Mouse (Mus musculus) MEL (cell line): ENCODE measurements around the gene Slc7a11. TPM values are rescaled to one million over a fixed set of nuclear protein-coding genes. Genes with fewer than 3 reads are reported as not detected.

ENCODE experiments used
- DNase-seq: peaks from one replicate; pipeline ENCODE4 v3.0.0; 2011; ENCODE audit warnings: low read depth, low spot score
- H3K27ac ChIP-seq: 2 replicates; pipeline ENCODE4 v1.5.1; 2012; ENCODE audit warnings: low read depth, mild to moderate bottlenecking, control low read depth, low read length, moderate library complexity; ENCODE audit not compliant: control insufficient read depth
- H3K27me3 ChIP-seq, 2 experiments: fragments of 150-350 bp in 1 of 2; sonication (generic) in 1 of 2; 2 replicates each; pipeline ENCODE4 v1.6.1; 2012; ENCODE audit warnings: low read length in 2 of 2, mild to moderate bottlenecking in 2 of 2, improper control_type of control experiment in 1 of 2, moderate library complexity in 1 of 2; ENCODE audit not compliant: insufficient read depth in 2 of 2, control insufficient read depth in 1 of 2
- H3K36me3 ChIP-seq, 2 experiments: 2 replicates each; pipeline ENCODE4 v1.6.1; 2012 to 2014; ENCODE audit warnings: low read length in 2 of 2, improper control_type of control experiment in 1 of 2, inconsistent platforms in 1 of 2, mild to moderate bottlenecking in 1 of 2; ENCODE audit not compliant: insufficient read depth in 2 of 2, control insufficient read depth in 1 of 2
- H3K4me1 ChIP-seq, 2 experiments: fragments of 150-350 bp in 1 of 2; sonication (generic) in 1 of 2; 2 replicates each; pipeline ENCODE4 v1.6.1; 2012; ENCODE audit warnings: low read length in 2 of 2, improper control_type of control experiment in 1 of 2, mild to moderate bottlenecking in 1 of 2; ENCODE audit not compliant: insufficient read depth in 2 of 2, control insufficient read depth in 1 of 2
- H3K4me3 ChIP-seq, 2 experiments: fragments of 150-350 bp in 1 of 2; sonication (generic) in 1 of 2; 2 replicates each; pipeline ENCODE4 v1.5.1; 2012; ENCODE audit warnings: low read depth in 2 of 2, low read length in 2 of 2, mild to moderate bottlenecking in 2 of 2, moderate library complexity in 2 of 2, control low read depth in 1 of 2, improper control_type of control experiment in 1 of 2; ENCODE audit not compliant: control insufficient read depth in 1 of 2, insufficient read depth in 1 of 2
- H3K79me2 ChIP-seq: 2 replicates; pipeline ENCODE4 v1.6.1; 2012; ENCODE audit warnings: mild to moderate bottlenecking, low read length, moderate library complexity; ENCODE audit not compliant: control insufficient read depth, poor library complexity, insufficient read depth
- H3K9ac ChIP-seq: 2 replicates; pipeline ENCODE4 v1.6.1; 2012; ENCODE audit warnings: low read depth, mild to moderate bottlenecking, control low read depth, low read length, moderate library complexity; ENCODE audit not compliant: control insufficient read depth, poor library complexity, severe bottlenecking
- H3K9me3 ChIP-seq: fragments of 150-350 bp; sonication (generic); replicated peaks from 2 replicates; pipeline ENCODE4 v1.6.1; 2012; ENCODE audit warnings: mild to moderate bottlenecking, low read length, improper control_type of control experiment, moderate library complexity; ENCODE audit not compliant: insufficient read depth
- CHD2 ChIP-seq: IDR thresholded peaks from 2 replicates; pipeline ENCODE4 v1.6.1; 2011; ENCODE audit warnings: low read length, improper control_type of control experiment
- CTCF ChIP-seq, 3 experiments: IDR thresholded peaks in 2 of 3; conservative IDR thresholded peaks in 1 of 3; 2 replicates each; pipeline ENCODE4 v1.5.1; 2011 to 2012; ENCODE audit warnings: low read length in 3 of 3, low read depth in 2 of 3, mild to moderate bottlenecking in 2 of 3, improper control_type of control experiment in 1 of 3, inconsistent platforms in 1 of 3, mixed read lengths in 1 of 3, moderate library complexity in 1 of 3; ENCODE audit not compliant: control insufficient read depth in 1 of 3, insufficient read depth in 1 of 3, poor library complexity in 1 of 3, severe bottlenecking in 1 of 3
- ELF1 ChIP-seq: IDR thresholded peaks from 2 replicates; pipeline ENCODE4 v1.6.1; 2014; ENCODE audit warnings: low read depth, mild to moderate bottlenecking, inconsistent platforms, low read length, improper control_type of control experiment, moderate library complexity
- EP300 ChIP-seq, 2 experiments: IDR thresholded peaks; 2 replicates each; pipeline ENCODE4 v1.6.1; 2011; ENCODE audit warnings: improper control_type of control experiment in 2 of 2, low read length in 2 of 2, low read depth in 1 of 2, mild to moderate bottlenecking in 1 of 2
- GATA1 ChIP-seq: IDR thresholded peaks from 2 replicates; pipeline ENCODE4 v1.6.1; 2011; ENCODE audit warnings: low read depth, low read length, improper control_type of control experiment
- HCFC1 ChIP-seq: IDR thresholded peaks from 2 replicates; pipeline ENCODE4 v1.6.1; 2012; ENCODE audit warnings: low read depth, mild to moderate bottlenecking, inconsistent platforms, low read length, improper control_type of control experiment, moderate library complexity
- KAT2A ChIP-seq: conservative IDR thresholded peaks from 2 replicates; pipeline ENCODE4 v1.6.1; 2012; ENCODE audit warnings: low read depth, low read length, improper control_type of control experiment, inconsistent platforms
- MAZ ChIP-seq: IDR thresholded peaks from 2 replicates; pipeline ENCODE4 v1.6.1; 2012; ENCODE audit warnings: low read depth, mild to moderate bottlenecking, inconsistent platforms, low read length, improper control_type of control experiment
- NRF1 ChIP-seq: IDR thresholded peaks from 2 replicates; pipeline ENCODE4 v1.6.1; 2014; ENCODE audit warnings: low read depth, mild to moderate bottlenecking, inconsistent platforms, low read length, improper control_type of control experiment, moderate library complexity; ENCODE audit not compliant: poor library complexity, insufficient read depth, severe bottlenecking
- POLR2A ChIP-seq, 2 experiments: IDR thresholded peaks; 2 replicates each; pipeline ENCODE4 v1.6.1; 2011 to 2012; ENCODE audit warnings: low read length in 2 of 2, mild to moderate bottlenecking in 2 of 2, control low read depth in 1 of 2, improper control_type of control experiment in 1 of 2, low read depth in 1 of 2, moderate library complexity in 1 of 2; ENCODE audit not compliant: control insufficient read depth in 1 of 2, insufficient read depth in 1 of 2, poor library complexity in 1 of 2
- POLR2AphosphoS2 ChIP-seq: IDR thresholded peaks from 2 replicates; pipeline ENCODE4 v1.6.1; 2011; ENCODE audit warnings: low read length, improper control_type of control experiment
- POLR2AphosphoS5 ChIP-seq: IDR thresholded peaks from 2 replicates; pipeline ENCODE4 v1.6.1; 2012; ENCODE audit warnings: low read depth, borderline replicate concordance, mild to moderate bottlenecking, inconsistent platforms, low read length, moderate library complexity, mixed read lengths
- RCOR1 ChIP-seq: IDR thresholded peaks from 2 replicates; pipeline ENCODE4 v1.6.1; 2012; ENCODE audit warnings: low read depth, mild to moderate bottlenecking, inconsistent platforms, low read length, improper control_type of control experiment
- SIN3A ChIP-seq: IDR thresholded peaks from 2 replicates; pipeline ENCODE4 v1.6.1; 2012; ENCODE audit warnings: low read length, improper control_type of control experiment, inconsistent platforms
- SMC3 ChIP-seq: IDR thresholded peaks from 2 replicates; pipeline ENCODE4 v1.6.1; 2011; ENCODE audit warnings: low read depth, low read length, improper control_type of control experiment
- TBP ChIP-seq: IDR thresholded peaks from 2 replicates; pipeline ENCODE4 v1.8.0; 2011; ENCODE audit warnings: low read depth, low read length, improper control_type of control experiment
- UBTF ChIP-seq: IDR thresholded peaks from 2 replicates; pipeline ENCODE4 v1.6.1; 2012; ENCODE audit warnings: low read depth, mild to moderate bottlenecking, inconsistent platforms, low read length, improper control_type of control experiment, moderate library complexity, borderline replicate concordance; ENCODE audit not compliant: insufficient read depth
- USF1 ChIP-seq: IDR thresholded peaks from 2 replicates; pipeline ENCODE4 v1.6.1; 2014; ENCODE audit warnings: low read depth, mild to moderate bottlenecking, inconsistent platforms, low read length, improper control_type of control experiment, moderate library complexity
- USF2 ChIP-seq, 2 experiments: IDR thresholded peaks; 2 replicates each; pipeline ENCODE4 v1.6.1; 2011 to 2012; ENCODE audit warnings: improper control_type of control experiment in 2 of 2, low read length in 2 of 2, borderline replicate concordance in 1 of 2, inconsistent platforms in 1 of 2, low read depth in 1 of 2, mild to moderate bottlenecking in 1 of 2; ENCODE audit not compliant: insufficient read depth in 1 of 2
- ZC3H11A ChIP-seq: IDR thresholded peaks from 2 replicates; pipeline ENCODE4 v1.6.1; 2012; ENCODE audit warnings: low read depth, mild to moderate bottlenecking, inconsistent platforms, low read length, improper control_type of control experiment
- ZMIZ1 ChIP-seq: IDR thresholded peaks from 2 replicates; pipeline ENCODE4 v1.6.1; 2012; ENCODE audit warnings: low read depth, mild to moderate bottlenecking, inconsistent platforms, low read length, improper control_type of control experiment, moderate library complexity
- polyA plus RNA-seq, 2 experiments: library from polyadenylated mRNA; stranded (reverse) in 1 of 2; unstranded in 1 of 2; fragments of >175 nt in 1 of 2; fragments of >200 nt in 1 of 2; gene quantifications; 2 replicates each; pipeline versions ENCODE4 v1.2.1 to v1.2.4; 2012; ENCODE audit warnings: low replicate concordance in 2 of 2, low read depth in 1 of 2; ENCODE audit not compliant: insufficient read length in 2 of 2, insufficient read depth in 1 of 2, missing spikeins in 1 of 2
- total RNA-seq: library from RNA; depleted of rRNA; stranded (reverse); fragments of 300-350 nt; gene quantifications from 2 replicates; pipeline ENCODE4 v1.2.3, GENCODE M21; 2012

Slc7a11 gene
- total and polyA plus RNA-seq, 3 experiments, result 0.69 to 3.3 TPM; not detected in 1

GRCm38 (mm10) chr3:49910922-49911321, 532.5 kb downstream of the Slc7a11 start:
- H3K79me2 ChIP-seq, result no peaks in the 10 kb centered on the region
- TF ChIP-seq HCFC1 (no peak), GATA1 (no peak), EP300 (IDR thresholded peaks at IDR 0.05; ENCODE audit: low read depth in 1 of 2, low read length in 2 of 2) (no peak), CTCF (IDR thresholded peaks at IDR 0.05 in 2 of 3, conservative IDR thresholded peaks at IDR 0.05 in 1 of 3; ENCODE audit: control insufficient read depth in 1 of 3, insufficient read depth in 1 of 3, low read depth in 2 of 3, low read length in 3 of 3, poor library complexity in 1 of 3, severe bottlenecking in 1 of 3) (no peak), SIN3A (no peak), MAZ (no peak), UBTF (no peak), CHD2 (no peak), TBP (no peak)
- no peaks in the 10 kb centered on the region for H3K36me3 ChIP-seq
- no peaks in the 10 kb centered on the region for H3K27me3 ChIP-seq
- no peaks in the 10 kb centered on the region for H3K9me3 ChIP-seq
- no peak for DNase-seq
- H3K4me3 ChIP-seq, result no peak overlapping the region
- H3K27ac ChIP-seq, result no peak overlapping the region
- no peak overlapping the region for H3K9ac ChIP-seq
- H3K4me1 ChIP-seq, result no peaks in the 10 kb centered on the region

- DNase-seq, result no peak
- Histone ChIP-seq H3K27ac (no peak overlapping the region), H3K79me2 (no peaks in the 10 kb centered on the region), H3K4me3 (no peak overlapping the region), H3K27me3 (no peaks in the 10 kb centered on the region), H3K36me3 (no peaks in the 10 kb centered on the region), H3K9me3 (no peaks in the 10 kb centered on the region), H3K9ac (no peak overlapping the region), H3K4me1 (no peaks in the 10 kb centered on the region)
- TF ChIP-seq EP300 (IDR thresholded peaks at IDR 0.05; ENCODE audit: low read depth in 1 of 2, low read length in 2 of 2), result no peak
- TF ChIP-seq TBP, result no peak
- no peak for TF ChIP-seq NRF1
- TF ChIP-seq SMC3, result no peak
These were observed 534.7 kb downstream of the Slc7a11 start for GRCm38 (mm10) chr3:49908426-49909341.

- TF ChIP-seq KAT2A (no peak), SMC3 (no peak), RCOR1 (no peak), ZMIZ1 (no peak), USF2 (IDR thresholded peaks at IDR 0.05; ENCODE audit: borderline replicate concordance in 1 of 2, insufficient read depth in 1 of 2, low read depth in 1 of 2, low read length in 2 of 2) (no peak), POLR2A (IDR thresholded peaks at IDR 0.05; ENCODE audit: control insufficient read depth in 1 of 2, insufficient read depth in 1 of 2, low read depth in 1 of 2, low read length in 2 of 2, poor library complexity in 1 of 2) (no peak), GATA1 (no peak), SIN3A (no peak), MAZ (no peak), ZC3H11A (no peak), POLR2AphosphoS2 (no peak), USF1 (no peak), HCFC1 (no peak), POLR2AphosphoS5 (no peak), ELF1 (no peak)
- H3K9me3 ChIP-seq, result no peaks in the 10 kb centered on the region
- no peak for DNase-seq
- no peaks in the 10 kb centered on the region for H3K27me3 ChIP-seq
- no peaks in the 10 kb centered on the region for H3K36me3 ChIP-seq
- H3K79me2 ChIP-seq, result no peaks in the 10 kb centered on the region
- H3K4me1 ChIP-seq, result no peaks in the 10 kb centered on the region
- H3K9ac ChIP-seq, result no peak overlapping the region
- H3K4me3 ChIP-seq, result no peak overlapping the region
- H3K27ac ChIP-seq, result no peak overlapping the region
These were observed 549.5 kb downstream of the Slc7a11 start for GRCm38 (mm10) chr3:49893945-49894344.
